Mouse (Mus musculus): Measurements from ENCODE around the gene 2310046K23Rik. TPM values are rescaled to one million over a fixed set of nuclear protein-coding genes. Genes with fewer than 3 reads are reported as not detected.

The 2310046K23Rik gene
- polyA plus RNA-seq (2011; ENCODE audit: insufficient read depth, insufficient read length, low read depth, missing spikeins), result not detected in 2 replicates

DNA sequence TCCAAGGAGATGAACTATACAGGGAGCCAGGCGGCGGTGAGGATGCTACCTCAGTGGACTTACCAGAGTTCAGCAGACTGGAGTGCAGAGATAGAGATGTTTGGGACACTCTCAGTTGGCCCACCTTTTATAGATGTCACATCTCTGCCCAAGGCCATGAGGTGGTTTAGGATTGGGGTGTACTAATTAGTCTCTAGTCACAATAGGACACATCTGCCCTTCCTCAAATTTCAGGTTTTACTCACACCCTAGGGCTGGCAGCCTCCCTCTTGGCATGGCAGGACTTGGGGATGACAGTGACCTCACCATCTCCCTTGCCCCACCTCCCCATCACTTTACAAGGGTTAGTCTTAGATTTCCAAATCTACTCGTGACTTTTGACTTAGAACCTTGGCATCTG is at the start of gene 2310046K23Rik:
Gene 2310046K23Rik, minus strand, starts transcription at position 101 of the 400 bp plus-strand sequence.
- no peaks in the 10 kb centered on the region for H3K9me3 ChIP-seq (replicated peaks; ENCODE audit: control insufficient read depth, insufficient read depth, low read length, poor library complexity, severe bottlenecking)
- H3K27me3 ChIP-seq (ENCODE audit: control insufficient read depth, insufficient read depth, low read length, poor library complexity, severe bottlenecking), result no peaks in the 10 kb centered on the region
- TF ChIP-seq EP300 (IDR thresholded peaks at IDR 0.05; ENCODE audit: insufficient read depth, low read depth, low read length) (no peak), POLR2A (IDR thresholded peaks at IDR 0.05; ENCODE audit: insufficient read depth, low read length) (no peak), CTCF (IDR thresholded peaks at IDR 0.05; ENCODE audit: low read depth, low read length) (no peak)
- H3K4me1 ChIP-seq (ENCODE audit: control insufficient read depth, insufficient read depth, low read length), result no peaks in the 10 kb centered on the region
- no peak within 1 kb of the TSS for H3K4me3 ChIP-seq (ENCODE audit: low read depth, low read length)
- H3K9ac ChIP-seq (ENCODE audit: low read depth, poor library complexity, severe bottlenecking), result no peak within 1 kb of the TSS
- H3K27ac ChIP-seq (ENCODE audit: insufficient read depth, low read length), result no peak within 1 kb of the TSS
- H3K36me3 ChIP-seq (ENCODE audit: control insufficient read depth, insufficient read depth, low read length, poor library complexity, severe bottlenecking), result no peaks in the 10 kb centered on the region

- H3K4me1 ChIP-seq (ENCODE audit: control insufficient read depth, insufficient read depth, low read length), result no peaks in the 10 kb centered on the region
- H3K9ac ChIP-seq (ENCODE audit: low read depth, poor library complexity, severe bottlenecking), result no peak overlapping the region
- H3K9me3 ChIP-seq (replicated peaks; ENCODE audit: control insufficient read depth, insufficient read depth, low read length, poor library complexity, severe bottlenecking), result no peaks in the 10 kb centered on the region
- no peak overlapping the region for H3K27ac ChIP-seq (ENCODE audit: insufficient read depth, low read length)
- H3K27me3 ChIP-seq (ENCODE audit: control insufficient read depth, insufficient read depth, low read length, poor library complexity, severe bottlenecking), result no peaks in the 10 kb centered on the region
- TF ChIP-seq EP300 (IDR thresholded peaks at IDR 0.05; ENCODE audit: insufficient read depth, low read depth, low read length) (no peak), CTCF (IDR thresholded peaks at IDR 0.05; ENCODE audit: low read depth, low read length) (no peak), POLR2A (IDR thresholded peaks at IDR 0.05; ENCODE audit: insufficient read depth, low read length) (no peak)
- no peaks in the 10 kb centered on the region for H3K36me3 ChIP-seq (ENCODE audit: control insufficient read depth, insufficient read depth, low read length, poor library complexity, severe bottlenecking)
- no peak overlapping the region for H3K4me3 ChIP-seq (ENCODE audit: low read depth, low read length)
These were observed 49.0 kb upstream of the 2310046K23Rik start for GRCm38 (mm10) chr3:92583164-92583826.

DNA sequence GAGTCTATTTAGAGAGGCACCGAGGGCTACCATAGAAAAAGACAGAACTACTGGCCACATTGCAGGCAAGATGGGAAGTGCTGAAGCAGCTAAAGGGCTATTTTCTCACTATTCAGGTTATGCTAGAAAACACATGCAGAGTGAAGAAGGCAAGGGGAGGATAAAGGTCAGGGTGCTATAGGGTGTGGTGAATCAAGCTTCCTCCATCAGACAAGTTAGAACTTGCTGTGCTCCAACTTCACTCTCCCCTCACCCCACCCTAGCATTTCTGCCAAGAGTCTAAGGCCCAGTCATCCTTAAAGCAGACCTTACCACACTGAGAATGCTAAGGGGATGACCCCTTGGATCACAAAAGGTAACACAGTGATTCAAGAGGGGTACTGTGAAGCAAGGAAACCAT is 45.2 kb upstream of the 2310046K23Rik start:
- Histone ChIP-seq H3K4me3 (ENCODE audit: low read depth, low read length) (no peak overlapping the region), H3K36me3 (ENCODE audit: control insufficient read depth, insufficient read depth, low read length, poor library complexity, severe bottlenecking) (no peaks in the 10 kb centered on the region), H3K27me3 (ENCODE audit: control insufficient read depth, insufficient read depth, low read length, poor library complexity, severe bottlenecking) (no peaks in the 10 kb centered on the region), H3K9ac (ENCODE audit: low read depth, poor library complexity, severe bottlenecking) (no peak overlapping the region), H3K27ac (ENCODE audit: insufficient read depth, low read length) (no peak overlapping the region), H3K4me1 (ENCODE audit: control insufficient read depth, insufficient read depth, low read length) (no peaks in the 10 kb centered on the region), H3K9me3 (replicated peaks; ENCODE audit: control insufficient read depth, insufficient read depth, low read length, poor library complexity, severe bottlenecking) (no peaks in the 10 kb centered on the region)
- TF ChIP-seq CTCF (IDR thresholded peaks at IDR 0.05; ENCODE audit: low read depth, low read length) (no peak), EP300 (IDR thresholded peaks at IDR 0.05; ENCODE audit: insufficient read depth, low read depth, low read length) (no peak)

- Histone ChIP-seq H3K9ac (ENCODE audit: low read depth, poor library complexity, severe bottlenecking) (no peak overlapping the region), H3K36me3 (ENCODE audit: control insufficient read depth, insufficient read depth, low read length, poor library complexity, severe bottlenecking) (no peaks in the 10 kb centered on the region), H3K9me3 (replicated peaks; ENCODE audit: control insufficient read depth, insufficient read depth, low read length, poor library complexity, severe bottlenecking) (no peaks in the 10 kb centered on the region), H3K4me1 (ENCODE audit: control insufficient read depth, insufficient read depth, low read length) (no peaks in the 10 kb centered on the region), H3K27me3 (ENCODE audit: control insufficient read depth, insufficient read depth, low read length, poor library complexity, severe bottlenecking) (no peaks in the 10 kb centered on the region), H3K4me3 (ENCODE audit: low read depth, low read length) (no peak overlapping the region), H3K27ac (ENCODE audit: insufficient read depth, low read length) (no peak overlapping the region)
- TF ChIP-seq POLR2A (IDR thresholded peaks at IDR 0.05; ENCODE audit: insufficient read depth, low read length), result no peak
- no peak for TF ChIP-seq CTCF (IDR thresholded peaks at IDR 0.05; ENCODE audit: low read depth, low read length)
- no peak for TF ChIP-seq EP300 (IDR thresholded peaks at IDR 0.05; ENCODE audit: insufficient read depth, low read depth, low read length)
These were observed 44.5 kb upstream of the 2310046K23Rik start for GRCm38 (mm10) chr3:92578652-92579413.

DNA sequence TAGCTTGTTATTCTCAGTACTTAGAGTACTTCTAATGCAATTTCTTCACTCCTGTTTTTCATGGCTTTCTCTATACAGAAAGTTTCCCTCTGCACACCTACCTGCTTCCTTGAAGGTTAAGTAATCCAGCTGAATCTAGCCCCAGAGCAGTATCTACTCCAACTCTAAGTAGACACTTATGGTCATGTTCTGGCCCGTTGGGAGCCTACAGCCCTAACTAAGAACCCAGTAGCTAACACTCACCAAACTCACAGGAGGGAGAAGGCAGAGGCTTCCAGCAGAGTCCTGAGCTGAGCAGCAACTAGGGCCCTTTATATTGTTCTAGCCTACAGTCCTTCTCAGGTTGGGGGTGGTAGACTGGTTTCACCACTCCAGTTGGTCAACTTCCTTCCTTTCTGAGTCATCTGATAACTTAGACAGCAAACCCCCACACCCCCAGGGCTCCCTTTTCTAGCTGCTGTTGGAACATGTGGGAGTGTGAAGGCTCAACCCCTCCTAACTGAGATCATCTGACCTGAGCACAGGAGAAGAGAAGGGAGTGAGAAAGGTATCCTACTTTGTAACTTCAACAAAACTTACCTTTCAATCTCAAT is 39.2 kb upstream of the 2310046K23Rik start, which contains the start of gene Ivl:
Gene Ivl, minus strand, starts transcription at position 287 of the 593 bp plus-strand sequence.
- no peaks in the 10 kb centered on the region for H3K27me3 ChIP-seq (ENCODE audit: control insufficient read depth, insufficient read depth, low read length, poor library complexity, severe bottlenecking)
- no peak for TF ChIP-seq CTCF (IDR thresholded peaks at IDR 0.05; ENCODE audit: low read depth, low read length)
- TF ChIP-seq EP300 (IDR thresholded peaks at IDR 0.05; ENCODE audit: insufficient read depth, low read depth, low read length), result no peak
- no peak for TF ChIP-seq POLR2A (IDR thresholded peaks at IDR 0.05; ENCODE audit: insufficient read depth, low read length)

More for the DNA sequence above, 39.2 kb upstream of the 2310046K23Rik start, which contains the start of gene Ivl:
- Histone ChIP-seq H3K36me3 (ENCODE audit: control insufficient read depth, insufficient read depth, low read length, poor library complexity, severe bottlenecking) (no peaks in the 10 kb centered on the region), H3K4me3 (ENCODE audit: low read depth, low read length) (no peak within 1 kb of the TSS), H3K4me1 (ENCODE audit: control insufficient read depth, insufficient read depth, low read length) (no peaks in the 10 kb centered on the region), H3K9me3 (replicated peaks; ENCODE audit: control insufficient read depth, insufficient read depth, low read length, poor library complexity, severe bottlenecking) (no peaks in the 10 kb centered on the region), H3K9ac (ENCODE audit: low read depth, poor library complexity, severe bottlenecking) (no peak within 1 kb of the TSS), H3K27ac (ENCODE audit: insufficient read depth, low read length) (no peak within 1 kb of the TSS)

Measured in ES-Bruce4 (cell line).